Mouse (Mus musculus): ENCODE data around the gene Actr2. TPM values are rescaled to one million over a fixed set of nuclear protein-coding genes. Genes with fewer than 3 reads are reported as not detected.

The Actr2 gene
- polyA plus RNA-seq, 1 experiment from 2014 or later = 188 TPM

DNA sequence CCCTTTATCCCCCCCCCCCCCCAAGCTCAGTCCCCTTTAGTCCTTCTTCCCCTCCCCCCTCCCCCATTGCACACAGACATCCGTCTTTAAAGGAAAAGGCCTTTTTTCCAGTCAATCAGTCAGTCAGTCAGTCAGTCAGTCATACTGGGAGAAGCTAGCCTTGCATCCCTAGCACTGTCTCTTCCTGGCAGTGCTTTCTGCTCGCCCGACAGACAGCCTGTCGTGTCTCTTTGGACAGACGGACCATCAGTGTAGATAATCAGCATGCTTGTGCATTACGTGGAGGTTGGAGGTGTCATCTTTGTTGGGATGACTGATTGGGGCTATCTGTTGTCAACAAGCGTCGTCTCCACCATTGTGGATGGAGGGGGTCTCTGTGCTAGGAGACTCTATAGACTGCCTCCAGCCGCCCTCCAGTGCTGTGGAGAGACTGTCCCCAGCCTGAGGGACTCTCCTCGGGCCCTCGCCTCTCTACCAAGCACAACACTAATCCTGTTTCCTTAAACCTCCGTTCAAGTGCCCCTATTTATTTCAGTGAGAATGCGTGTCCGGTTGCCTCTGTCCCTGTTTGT lies 89.7 kb downstream of the Actr2 start:
- Histone ChIP-seq H3K9ac (ENCODE audit: low read depth, low read length) (no peak overlapping the region), H3K27ac (ENCODE audit: low read length) (no peak overlapping the region), H3K4me2 (ENCODE audit: low read length) (no peak overlapping the region), H3K27me3 (ENCODE audit: control insufficient read depth, insufficient read depth, low read depth, low read length) (no peaks in the 10 kb centered on the region), H3K36me3 (ENCODE audit: control insufficient read depth, insufficient read depth, low read length) (peaks cover 42% of the 10 kb centered on the region), H3K9me3 (replicated peaks; ENCODE audit: control insufficient read depth, low read length, poor library complexity, severe bottlenecking) (peaks cover 33% of the 10 kb centered on the region), H3K4me3 (ENCODE audit: low read depth, low read length) (no peak overlapping the region), H3K4me1 (ENCODE audit: control insufficient read depth, insufficient read depth, low read length) (no peaks in the 10 kb centered on the region)
- WGBS = 83% methylated on average over 14 of the region's 14 CpGs
- ATAC-seq = no peak

DNA sequence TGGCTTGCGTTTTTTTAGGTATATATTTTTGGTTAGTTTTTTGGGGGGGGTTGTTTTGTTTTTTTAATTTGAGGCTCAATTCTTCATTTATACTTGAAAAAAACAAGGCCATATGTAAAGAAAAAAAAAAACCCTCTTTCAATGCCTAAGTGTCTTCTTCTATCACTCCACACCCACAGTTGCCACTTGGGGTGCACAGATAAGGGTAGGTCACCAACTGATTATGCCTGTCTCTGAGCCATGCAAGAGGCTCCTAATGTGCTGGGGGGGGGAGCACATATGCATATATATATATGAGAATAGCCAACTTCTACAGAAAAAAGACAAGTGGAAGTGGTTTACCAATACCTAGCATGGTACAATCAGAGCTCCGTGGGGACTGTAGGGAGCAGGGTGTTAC lies 90.3 kb downstream of the Actr2 start:
- Histone ChIP-seq H3K36me3 (ENCODE audit: control insufficient read depth, insufficient read depth, low read length) (peaks cover 47% of the 10 kb centered on the region), H3K27me3 (ENCODE audit: control insufficient read depth, insufficient read depth, low read depth, low read length) (no peaks in the 10 kb centered on the region), H3K9ac (ENCODE audit: low read depth, low read length) (no peak overlapping the region), H3K4me2 (ENCODE audit: low read length) (no peak overlapping the region), H3K9me3 (replicated peaks; ENCODE audit: control insufficient read depth, low read length, poor library complexity, severe bottlenecking) (peaks cover 34% of the 10 kb centered on the region), H3K4me1 (ENCODE audit: control insufficient read depth, insufficient read depth, low read length) (no peaks in the 10 kb centered on the region), H3K27ac (ENCODE audit: low read length) (no peak overlapping the region), H3K4me3 (ENCODE audit: low read depth, low read length) (no peak overlapping the region)
- 83% methylated on average over 2 of the region's 2 CpGs for WGBS
- no peak for ATAC-seq

DNA sequence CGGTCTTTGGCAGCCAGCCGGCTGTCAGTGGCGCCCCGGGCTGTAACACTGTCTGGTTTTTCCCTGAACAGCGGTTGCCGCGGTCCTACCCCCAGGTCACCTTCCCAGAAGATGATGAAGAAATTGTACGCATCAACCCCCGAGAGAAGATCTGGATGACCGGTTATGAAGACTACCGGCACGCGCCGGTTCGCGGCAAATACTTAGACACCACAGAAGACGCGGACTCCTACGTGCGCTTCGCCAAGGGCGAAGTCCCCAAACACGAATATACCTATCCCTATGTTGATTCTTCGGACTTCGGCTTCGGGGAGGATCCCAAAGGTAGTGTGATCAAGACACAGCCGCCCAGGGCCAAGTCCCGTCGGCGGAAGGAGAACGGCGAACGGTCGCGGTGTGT lies 92.0 kb downstream of the Actr2 start:
- Histone ChIP-seq H3K4me1 (ENCODE audit: control insufficient read depth, insufficient read depth, low read length) (no peaks in the 10 kb centered on the region), H3K9me3 (replicated peaks; ENCODE audit: control insufficient read depth, low read length, poor library complexity, severe bottlenecking) (peaks cover 34% of the 10 kb centered on the region), H3K27me3 (ENCODE audit: control insufficient read depth, insufficient read depth, low read depth, low read length) (no peaks in the 10 kb centered on the region), H3K27ac (ENCODE audit: low read length) (no peak overlapping the region), H3K4me3 (ENCODE audit: low read depth, low read length) (no peak overlapping the region), H3K36me3 (ENCODE audit: control insufficient read depth, insufficient read depth, low read length) (peaks cover 47% of the 10 kb centered on the region), H3K4me2 (ENCODE audit: low read length) (no peak overlapping the region), H3K9ac (ENCODE audit: low read depth, low read length) (no peak overlapping the region)
- ATAC-seq = no peak
- 98% methylated on average over 35 of the region's 35 CpGs for WGBS

DNA sequence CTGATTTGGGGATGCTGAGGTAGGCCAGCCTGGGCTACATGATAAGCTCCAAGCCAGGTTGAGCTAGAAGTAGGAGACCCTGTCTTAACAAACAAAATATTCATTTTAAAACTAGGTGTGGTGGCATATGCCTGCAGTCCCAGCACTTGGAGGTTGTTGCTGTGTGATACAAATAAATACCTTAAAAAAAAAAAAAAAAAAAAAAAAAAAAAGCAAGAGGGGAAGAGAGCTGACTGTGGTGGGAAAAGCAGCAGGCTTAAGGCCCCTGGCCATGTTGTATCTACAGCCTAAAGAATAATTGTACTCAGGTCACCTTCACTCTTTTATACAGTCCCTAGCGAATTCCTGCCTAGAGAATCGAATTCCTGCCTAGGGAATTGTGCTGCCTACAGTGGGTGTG lies 93.8 kb downstream of the Actr2 start:
- no peak overlapping the region for H3K9ac ChIP-seq (ENCODE audit: low read depth, low read length)
- no peak overlapping the region for H3K4me3 ChIP-seq (ENCODE audit: low read depth, low read length)
- WGBS = 100% methylated on average over 2 of the region's 2 CpGs
- no peaks in the 10 kb centered on the region for H3K27me3 ChIP-seq (ENCODE audit: control insufficient read depth, insufficient read depth, low read depth, low read length)
- no peak overlapping the region for H3K27ac ChIP-seq (ENCODE audit: low read length)
- peaks cover 48% of the 10 kb centered on the region for H3K36me3 ChIP-seq (ENCODE audit: control insufficient read depth, insufficient read depth, low read length)
- H3K9me3 ChIP-seq (replicated peaks; ENCODE audit: control insufficient read depth, low read length, poor library complexity, severe bottlenecking) = peaks cover 34% of the 10 kb centered on the region
- H3K4me2 ChIP-seq (ENCODE audit: low read length) = no peak overlapping the region
- ATAC-seq = no peak
- H3K4me1 ChIP-seq (ENCODE audit: control insufficient read depth, insufficient read depth, low read length) = no peaks in the 10 kb centered on the region

- Histone ChIP-seq H3K27me3 (ENCODE audit: control insufficient read depth, insufficient read depth, low read depth, low read length) (no peaks in the 10 kb centered on the region), H3K27ac (ENCODE audit: low read length) (no peak overlapping the region), H3K4me3 (ENCODE audit: low read depth, low read length) (no peak overlapping the region), H3K9me3 (replicated peaks; ENCODE audit: control insufficient read depth, low read length, poor library complexity, severe bottlenecking) (peaks cover 34% of the 10 kb centered on the region), H3K4me2 (ENCODE audit: low read length) (no peak overlapping the region), H3K9ac (ENCODE audit: low read depth, low read length) (no peak overlapping the region), H3K4me1 (ENCODE audit: control insufficient read depth, insufficient read depth, low read length) (no peaks in the 10 kb centered on the region), H3K36me3 (ENCODE audit: control insufficient read depth, insufficient read depth, low read length) (peaks cover 48% of the 10 kb centered on the region)
- WGBS = 96% methylated on average over 13 of the region's 13 CpGs
- ATAC-seq = no peak
Observed at GRCm38 (mm10) chr11:20017937-20018336, 94.8 kb downstream of the Actr2 start.

- H3K4me2 ChIP-seq (ENCODE audit: low read length) = no peak overlapping the region
- H3K27me3 ChIP-seq (ENCODE audit: control insufficient read depth, insufficient read depth, low read depth, low read length) = no peaks in the 10 kb centered on the region
- peaks cover 21% of the 10 kb centered on the region for H3K36me3 ChIP-seq (ENCODE audit: control insufficient read depth, insufficient read depth, low read length)
- no peaks in the 10 kb centered on the region for H3K4me1 ChIP-seq (ENCODE audit: control insufficient read depth, insufficient read depth, low read length)
- H3K9ac ChIP-seq (ENCODE audit: low read depth, low read length) = no peak overlapping the region
- H3K27ac ChIP-seq (ENCODE audit: low read length) = no peak overlapping the region
- 96% methylated on average over 3 of the region's 3 CpGs for WGBS
- H3K4me3 ChIP-seq (ENCODE audit: low read depth, low read length) = no peak overlapping the region
- no peak for ATAC-seq
- peaks cover 5% of the 10 kb centered on the region for H3K9me3 ChIP-seq (replicated peaks; ENCODE audit: control insufficient read depth, low read length, poor library complexity, severe bottlenecking)
Observed at GRCm38 (mm10) chr11:20013366-20013765, 99.3 kb downstream of the Actr2 start.

Other genes with a start within 250 kb of the Actr2 start
- 4.8 and 6.1 TPM in 2 replicates for gene Spred2, start 188.5 kb downstream of the Actr2 start, polyA plus RNA-seq (2015; fragmentation: Nextera tagmentation; extraction: Ambion mirVana)
- gene Rab1a, start 88.5 kb upstream of the Actr2 start, polyA plus RNA-seq (2015; fragmentation: Nextera tagmentation; extraction: Ambion mirVana) = 313 and 318 TPM in 2 replicates
- 26.6 and 26.7 TPM in 2 replicates for gene Cep68, start 136.5 kb upstream of the Actr2 start, polyA plus RNA-seq (2015; fragmentation: Nextera tagmentation; extraction: Ambion mirVana)
- 65.0 and 75.6 TPM in 2 replicates for gene Slc1a4, start 219.8 kb upstream of the Actr2 start, polyA plus RNA-seq (2015; fragmentation: Nextera tagmentation; extraction: Ambion mirVana)